Mouse (Mus musculus): Measurements from ENCODE around the gene Rab28.

DNA sequence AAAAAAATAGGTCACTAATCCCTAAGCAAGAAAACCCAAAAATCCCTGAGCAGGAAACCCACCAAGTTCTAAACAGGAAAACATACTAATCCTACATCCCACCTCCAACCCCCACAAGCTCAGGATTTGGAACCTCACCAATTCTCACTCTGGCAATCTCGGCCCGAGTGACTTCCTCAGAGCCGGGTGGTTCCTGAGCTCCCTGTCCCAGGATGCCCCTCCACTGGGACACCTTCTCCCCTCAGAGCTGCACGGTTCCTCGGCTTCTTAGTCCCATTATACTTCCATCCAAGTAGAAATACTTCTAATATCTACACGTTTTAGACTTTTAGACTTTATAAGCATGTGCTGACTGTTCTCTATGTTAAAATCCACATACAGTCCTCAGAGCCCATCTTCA, 41.9 kb downstream of the Rab28 start:
- TF ChIP-seq CTCF (IDR thresholded peaks at IDR 0.05; ENCODE audit: borderline replicate concordance, extremely low read depth, insufficient read depth, insufficient read length) (no peak), POLR2A (IDR thresholded peaks at IDR 0.05; ENCODE audit: borderline replicate concordance, extremely low read depth, insufficient read depth, insufficient read length, poor library complexity, severe bottlenecking) (no peak)
